Mouse (Mus musculus): ENCODE measurements at regions not wholly inside any gene's neighbourhood (a gene's known extent, or its start where the extent isn't known, plus 50 kb on each side); places are given as distances from the start of the nearest gene placed in this dataset.

DNA sequence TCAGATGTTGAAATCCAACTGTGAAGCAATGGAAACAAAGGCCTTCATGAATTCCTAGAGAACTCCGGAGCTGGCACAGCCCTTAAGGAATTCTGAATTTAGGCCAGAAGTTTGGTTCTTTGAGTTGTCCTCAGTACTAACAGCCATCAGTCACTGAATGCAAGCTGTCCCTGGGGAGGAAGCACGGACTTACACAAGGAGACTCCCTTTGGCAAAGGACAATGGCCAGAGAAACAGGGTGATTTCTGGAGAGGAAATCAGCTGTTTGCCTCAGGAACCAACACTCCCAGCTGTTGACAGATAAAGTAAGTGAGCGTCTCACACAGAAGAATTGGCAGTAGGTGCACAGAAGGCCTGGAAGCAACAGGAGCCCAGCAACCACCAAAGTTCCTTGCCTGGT lies 56.8 kb upstream of the Atp2b1 start:
- peak; percentile 79 for DNase-seq

DNA sequence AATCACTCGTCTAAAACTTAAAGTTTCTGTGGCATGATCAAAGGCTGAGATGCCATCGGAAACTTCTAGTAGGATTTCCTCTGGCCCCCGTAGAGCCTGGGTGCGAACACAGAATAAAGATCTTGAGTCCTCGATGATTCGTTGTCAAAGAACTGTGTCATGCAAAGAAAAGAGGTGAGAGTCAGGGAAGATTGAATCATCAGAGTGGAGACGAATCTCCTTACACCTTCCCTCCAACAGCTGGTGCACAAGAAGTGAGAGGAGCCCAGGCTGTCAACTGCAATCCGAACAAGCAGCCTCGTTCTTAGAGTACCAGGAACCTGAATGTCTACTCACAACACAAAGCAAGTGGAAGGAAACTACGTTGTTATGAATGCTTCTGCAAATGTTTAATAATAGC lies 52.7 kb upstream of the Atp2b1 start:
- no peak for DNase-seq

DNA sequence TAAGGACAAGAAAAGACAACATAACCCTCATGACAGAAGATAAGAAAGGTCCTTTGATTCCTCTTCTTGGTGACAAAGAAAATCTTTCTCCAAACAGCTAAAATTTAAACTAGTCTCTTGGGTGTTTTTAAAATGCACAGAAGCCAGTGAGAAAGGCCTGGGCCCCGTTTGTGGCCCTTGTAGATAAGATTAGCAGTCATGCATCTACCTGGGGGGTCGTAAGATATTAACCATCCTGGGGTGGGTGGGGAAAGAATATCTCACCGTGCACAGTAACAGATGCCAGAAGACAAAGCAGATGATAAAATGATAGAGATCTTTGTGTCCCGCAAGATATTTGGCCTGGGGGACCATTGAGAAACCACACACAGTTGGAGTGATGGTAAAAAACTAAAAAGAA lies 51.5 kb upstream of the Atp2b1 start:
- no peak for DNase-seq

DNA sequence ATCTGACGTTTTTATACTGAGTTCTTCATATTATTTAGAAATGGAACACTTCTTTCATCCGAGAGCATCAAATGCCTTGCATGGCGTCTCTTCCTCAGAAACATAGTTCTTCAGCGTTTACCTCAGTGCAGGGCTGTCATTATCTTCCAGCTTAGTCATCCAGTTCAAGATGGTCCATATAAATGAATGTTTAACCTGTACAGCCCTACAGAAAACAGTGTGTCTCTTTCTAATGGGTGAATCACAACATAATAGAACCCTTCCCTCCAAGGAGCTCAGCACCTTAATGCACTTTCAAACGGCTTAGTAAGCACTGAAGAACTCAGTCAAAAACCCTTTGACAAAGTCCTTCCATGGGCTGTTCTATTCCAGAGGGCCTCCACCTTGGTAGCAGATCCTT lies 49.8 kb upstream of the Atp2b1 start:
- DNase-seq, result no peak
